Mouse (Mus musculus) heart, embryonic 16.5 days (tissue): ENCODE results near the gene Relb. TPM values are rescaled to one million over a fixed set of nuclear protein-coding genes. Genes with fewer than 3 reads are reported as not detected.
A peak's percentile ranks its signal among the peaks of the same experiment; 100 is the strongest.

Experiments used
- ATAC-seq: fragments of 200-750 bp; cut with Nextera tagmentation; replicated peaks from 2 replicates; pipeline ENCODE4 v1.8.0; 2017; ENCODE audit warnings: moderate number of reproducible peaks; ENCODE audit not compliant: insufficient read depth, low FRiP score; ENCODE audit errors: extremely low read depth
- H3K27ac ChIP-seq: fragments of 300-500 bp; sonication (generic); 2 replicates; pipeline ENCODE4 v1.5.1; 2014; ENCODE audit warnings: mild to moderate bottlenecking, low read length, control low read depth, moderate library complexity
- H3K27me3 ChIP-seq: fragments of 300-500 bp; sonication (generic); 2 replicates; pipeline ENCODE4 v1.6.1; 2014; ENCODE audit warnings: low read length, mixed read lengths; ENCODE audit not compliant: control insufficient read depth, insufficient read depth
- H3K36me3 ChIP-seq: fragments of 300-500 bp; sonication (generic); 2 replicates; pipeline ENCODE4 v1.6.1; 2014; ENCODE audit not compliant: control insufficient read depth, insufficient read depth
- H3K4me1 ChIP-seq: fragments of 300-500 bp; sonication (generic); 2 replicates; pipeline ENCODE4 v1.6.1; 2014; ENCODE audit warnings: low read length, mixed read lengths; ENCODE audit not compliant: control insufficient read depth, insufficient read depth
- H3K4me2 ChIP-seq: fragments of 300-500 bp; sonication (generic); 2 replicates; pipeline ENCODE4 v1.6.1; 2014; ENCODE audit warnings: low read depth, mild to moderate bottlenecking, control low read depth, low read length
- H3K4me3 ChIP-seq: fragments of 300-500 bp; sonication (generic); 2 replicates; pipeline ENCODE4 v1.5.1; 2014; ENCODE audit warnings: mild to moderate bottlenecking, control low read depth, low read length
- H3K9ac ChIP-seq: fragments of 300-500 bp; sonication (generic); 2 replicates; pipeline ENCODE4 v1.6.1; 2014; ENCODE audit warnings: low read length, control low read depth
- H3K9me3 ChIP-seq: fragments of 300-500 bp; sonication (generic); replicated peaks from 2 replicates; pipeline ENCODE4 v1.6.1; 2016; ENCODE audit warnings: low read length; ENCODE audit not compliant: control insufficient read depth
- WGBS: fragments of 180-500 bp; shearing (Covaris S2); extraction: QIAGEN DNeasy Blood & Tissue Kit; methylation state at CpG from one replicate; pipeline ENCODE4 v1.1.7; 2014; 5-methylcytosine and 5-hydroxymethylcytosine counted together
- polyA plus RNA-seq: library from polyadenylated mRNA; unstranded; fragments of >200 nt; fragmentation: Nextera tagmentation; extraction: Ambion mirVana; gene quantifications from 2 replicates; pipeline ENCODE4 v1.2.1, GENCODE M21; 2015

The Relb gene
- polyA plus RNA-seq, result 8.3 and 12.4 TPM in 2 replicates

GRCm38 (mm10) chr7:19629361-19629734, at the start of gene Relb:
TSS of gene Relb (minus strand) at chr7:19629438.
- Histone ChIP-seq H3K4me3 (peak within 1 kb of the TSS; percentile 81), H3K9ac (peak within 1 kb of the TSS; percentile 79), H3K4me1 (peaks cover 4% of the 10 kb centered on the region; the same call in 1 of the 2 replicates), H3K27me3 (no peaks in the 10 kb centered on the region), H3K4me2 (peak within 1 kb of the TSS; percentile 96), H3K9me3 (no peaks in the 10 kb centered on the region), H3K36me3 (peaks cover 16% of the 10 kb centered on the region), H3K27ac (peak within 1 kb of the TSS; percentile 89)
- peak; percentile 73 for ATAC-seq
- 1% methylated on average over 37 of the region's 41 CpGs for WGBS

DNA sequence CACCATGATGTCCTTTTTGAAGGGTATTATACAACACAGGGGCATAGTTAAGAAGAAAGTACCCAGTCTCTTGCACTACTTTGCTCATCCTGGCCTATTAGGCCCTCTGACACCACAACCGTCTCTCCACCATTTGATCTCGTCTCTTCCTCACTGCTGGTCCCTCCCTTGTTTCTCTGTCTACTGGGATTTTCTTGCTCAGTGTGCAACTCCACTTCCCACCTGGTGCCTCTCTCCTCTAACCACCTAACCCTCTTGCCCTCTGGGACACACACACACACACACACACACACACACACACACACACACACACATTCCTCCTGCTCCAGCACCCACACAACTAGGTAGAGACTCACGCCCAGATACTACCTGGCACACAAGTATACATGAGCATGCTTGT, 49.7 kb upstream of the Relb start:
- Histone ChIP-seq H3K4me2 (no peak overlapping the region), H3K9ac (no peak overlapping the region), H3K27ac (no peak overlapping the region), H3K4me3 (no peak overlapping the region), H3K4me1 (no peaks in the 10 kb centered on the region), H3K36me3 (no peaks in the 10 kb centered on the region), H3K9me3 (no peaks in the 10 kb centered on the region), H3K27me3 (no peaks in the 10 kb centered on the region)
- WGBS, result 84% methylated on average over 3 of the region's 3 CpGs
- ATAC-seq, result no peak

DNA sequence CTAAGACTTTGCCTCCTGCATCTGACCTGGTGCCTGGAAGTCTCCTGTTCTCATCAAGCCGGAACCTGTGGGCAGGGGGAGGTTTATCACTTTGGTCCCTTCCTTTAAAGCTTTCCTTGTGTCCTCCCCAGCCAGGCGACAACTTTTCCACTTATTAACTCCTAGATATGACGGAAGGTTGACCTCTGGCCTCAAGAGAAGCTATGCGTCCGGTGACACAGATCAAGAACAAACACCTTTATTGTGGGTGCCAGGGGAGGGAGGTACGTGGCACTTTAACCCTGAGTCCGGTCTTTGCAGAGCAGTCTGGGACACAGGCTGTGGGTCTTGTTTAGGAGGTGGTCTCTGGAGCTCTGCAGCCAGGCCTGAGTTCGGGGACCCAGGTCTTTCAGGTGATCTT, 48.6 kb upstream of the Relb start, which contains the start of gene Apoc2:
Gene Apoc2 (minus strand): TSS at position 70 of the 400 bp plus-strand sequence.
- no peak within 1 kb of the TSS for H3K4me3 ChIP-seq
- H3K4me2 ChIP-seq, result no peak within 1 kb of the TSS
- H3K27ac ChIP-seq, result no peak within 1 kb of the TSS
- H3K9me3 ChIP-seq, result no peaks in the 10 kb centered on the region
- no peak for ATAC-seq
- H3K4me1 ChIP-seq, result no peaks in the 10 kb centered on the region
- WGBS, result 64% methylated on average over 8 of the region's 8 CpGs
- no peak within 1 kb of the TSS for H3K9ac ChIP-seq
- H3K36me3 ChIP-seq, result no peaks in the 10 kb centered on the region
- no peaks in the 10 kb centered on the region for H3K27me3 ChIP-seq

- H3K9me3 ChIP-seq, result no peaks in the 10 kb centered on the region
- H3K9ac ChIP-seq, result no peak overlapping the region
- no peaks in the 10 kb centered on the region for H3K36me3 ChIP-seq
- H3K27me3 ChIP-seq, result no peaks in the 10 kb centered on the region
- no peaks in the 10 kb centered on the region for H3K4me1 ChIP-seq
- H3K4me3 ChIP-seq, result no peak overlapping the region
- 67% methylated on average over 1 of the region's 1 CpGs for WGBS
- H3K4me2 ChIP-seq, result no peak overlapping the region
- ATAC-seq, result no peak
- H3K27ac ChIP-seq, result no peak overlapping the region
These were observed 47.4 kb upstream of the Relb start for GRCm38 (mm10) chr7:19676662-19677061.

GRCm38 (mm10) chr7:19675824-19676223, 46.6 kb upstream of the Relb start:
- no peak for ATAC-seq
- Histone ChIP-seq H3K4me3 (no peak overlapping the region), H3K27ac (no peak overlapping the region), H3K36me3 (no peaks in the 10 kb centered on the region), H3K9ac (no peak overlapping the region), H3K9me3 (no peaks in the 10 kb centered on the region), H3K4me2 (no peak overlapping the region), H3K4me1 (no peaks in the 10 kb centered on the region), H3K27me3 (no peaks in the 10 kb centered on the region)
- 79% methylated on average over 10 of the region's 10 CpGs for WGBS

DNA sequence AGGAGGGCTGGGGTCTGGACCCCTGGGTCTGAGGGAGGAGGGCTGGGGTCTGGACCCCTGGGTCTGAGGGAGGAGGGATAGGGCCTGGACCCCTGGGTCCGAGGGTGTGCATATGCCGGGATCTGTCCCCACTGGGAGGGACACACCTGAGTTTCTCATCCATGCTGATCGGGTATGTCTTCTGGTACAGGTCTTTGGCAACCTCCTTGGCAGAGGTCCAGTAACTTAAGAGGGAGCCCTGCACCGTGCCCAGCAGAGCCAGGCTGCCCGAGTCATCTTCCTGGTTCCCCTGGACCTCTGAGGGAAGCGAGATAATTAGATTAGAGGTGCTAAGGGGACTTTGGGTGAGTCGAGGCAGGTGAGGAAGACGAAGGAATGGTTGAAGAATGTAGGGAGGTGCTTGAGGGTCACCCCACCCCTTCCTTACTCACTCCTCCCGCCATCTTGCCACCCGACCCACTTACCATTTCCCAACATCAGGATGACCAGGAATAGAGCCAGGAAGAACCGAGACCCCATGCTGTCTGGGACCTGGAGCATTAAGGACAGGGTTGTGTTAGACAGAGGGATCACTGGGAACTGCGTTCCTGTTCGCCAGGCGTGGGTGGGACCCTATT, 44.0 kb upstream of the Relb start:
- no peak for ATAC-seq
- Histone ChIP-seq H3K27me3 (no peaks in the 10 kb centered on the region), H3K4me2 (no peak overlapping the region), H3K36me3 (no peaks in the 10 kb centered on the region), H3K4me3 (no peak overlapping the region), H3K9ac (no peak overlapping the region), H3K27ac (no peak overlapping the region), H3K4me1 (peaks cover 5% of the 10 kb centered on the region), H3K9me3 (no peaks in the 10 kb centered on the region)
- 53% methylated on average over 14 of the region's 14 CpGs for WGBS

DNA sequence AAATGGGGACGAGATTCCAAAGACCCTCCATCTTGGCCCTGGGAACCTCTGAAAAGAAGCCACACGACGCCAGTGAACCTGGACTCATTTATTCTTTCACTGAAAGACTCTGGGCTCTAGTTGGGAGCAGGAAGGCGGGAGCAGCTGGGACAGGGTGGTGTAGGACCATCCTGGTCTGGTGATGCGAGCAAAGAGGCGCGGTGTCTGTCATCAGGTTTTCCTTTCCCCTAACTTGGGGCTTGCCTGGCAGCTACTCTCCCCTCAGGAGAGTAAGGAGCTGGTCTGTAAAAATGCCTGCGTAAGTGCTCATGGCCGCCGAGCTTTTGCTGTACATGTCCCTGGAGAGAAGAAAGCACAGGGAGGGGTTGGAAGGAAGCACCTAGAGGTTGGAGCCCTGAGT, 42.3 kb upstream of the Relb start:
- H3K27me3 ChIP-seq, result no peaks in the 10 kb centered on the region
- H3K9ac ChIP-seq, result no peak overlapping the region
- H3K4me2 ChIP-seq, result no peak overlapping the region
- 66% methylated on average over 10 of the region's 10 CpGs for WGBS
- no peak overlapping the region for H3K27ac ChIP-seq
- no peaks in the 10 kb centered on the region for H3K9me3 ChIP-seq
- H3K36me3 ChIP-seq, result no peaks in the 10 kb centered on the region
- peaks cover 5% of the 10 kb centered on the region for H3K4me1 ChIP-seq
- no peak for ATAC-seq
- no peak overlapping the region for H3K4me3 ChIP-seq

DNA sequence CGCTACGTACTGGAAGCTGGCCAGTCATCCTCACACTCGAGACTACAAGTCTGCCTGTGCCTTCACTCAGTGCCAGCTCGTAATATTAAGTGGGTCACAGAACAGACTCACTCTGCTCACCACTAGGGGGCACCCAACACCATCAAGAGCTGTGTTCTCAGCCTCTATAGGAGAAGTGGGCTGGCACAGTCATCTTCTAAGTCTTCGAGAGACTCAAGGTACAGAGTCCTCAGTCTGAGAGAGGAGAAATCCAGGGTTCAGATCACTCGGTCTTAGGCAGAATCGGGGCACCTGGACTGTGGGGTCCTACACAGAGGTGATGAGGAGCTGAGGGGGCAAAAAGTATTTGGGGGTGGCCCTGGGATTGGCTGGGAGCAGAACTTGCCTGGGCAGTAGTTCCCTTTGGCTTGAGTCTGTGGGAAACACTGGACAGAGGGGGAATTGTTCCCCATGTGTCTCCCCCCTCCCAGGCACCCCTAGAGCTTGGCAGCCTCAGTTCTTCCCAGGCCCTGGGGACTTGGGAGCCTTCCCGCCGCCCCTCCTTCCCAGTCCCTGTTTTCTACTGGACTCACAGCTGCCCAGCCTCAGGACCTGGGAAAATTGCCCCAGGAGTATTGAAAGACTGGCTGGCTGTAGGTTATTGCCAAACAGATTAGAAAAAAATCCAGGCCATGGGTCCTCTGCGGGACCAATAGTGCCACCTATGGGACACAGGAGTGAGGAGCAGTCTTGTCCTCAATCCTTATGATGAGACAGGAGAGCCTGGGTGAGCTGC, 39.9 kb upstream of the Relb start:
- 7% methylated on average over 10 of the region's 10 CpGs for WGBS
- H3K9me3 ChIP-seq, result no peaks in the 10 kb centered on the region
- H3K9ac ChIP-seq, result peak overlapping the region; percentile 44
- H3K4me2 ChIP-seq, result peak overlapping the region; percentile 31; the same call in 1 of the 2 replicates
- peaks cover 10% of the 10 kb centered on the region for H3K4me1 ChIP-seq
- H3K27me3 ChIP-seq, result no peaks in the 10 kb centered on the region
- peak; percentile 72 for ATAC-seq
- no peak overlapping the region for H3K4me3 ChIP-seq
- H3K27ac ChIP-seq, result peak overlapping the region; percentile 58; the same call in 1 of the 2 replicates
- H3K36me3 ChIP-seq, result no peaks in the 10 kb centered on the region

DNA sequence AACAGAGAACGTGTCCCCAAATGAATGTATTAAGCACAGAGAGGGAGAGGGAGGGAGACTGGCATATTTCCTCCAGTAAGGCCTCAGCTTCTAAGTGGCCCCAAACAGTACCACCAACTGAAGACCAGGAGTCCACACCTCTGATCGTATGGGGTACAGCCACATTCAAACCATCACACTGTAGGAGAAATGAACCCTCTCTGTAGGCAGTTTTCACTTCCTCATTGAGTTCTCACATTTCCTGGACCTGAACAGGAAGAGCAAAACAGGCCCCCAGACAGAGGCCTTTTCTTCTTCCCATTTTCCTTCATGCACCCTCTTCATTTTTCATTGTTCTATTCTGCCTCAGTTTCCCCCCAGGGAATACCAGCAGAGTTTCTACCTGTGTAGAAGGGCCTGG, 38.2 kb upstream of the Relb start:
- H3K9ac ChIP-seq, result no peak overlapping the region
- WGBS, result 63% methylated on average over 2 of the region's 2 CpGs

More for the DNA sequence above, 38.2 kb upstream of the Relb start:
- Histone ChIP-seq H3K4me3 (no peak overlapping the region), H3K36me3 (no peaks in the 10 kb centered on the region), H3K9me3 (no peaks in the 10 kb centered on the region), H3K27ac (no peak overlapping the region), H3K27me3 (no peaks in the 10 kb centered on the region), H3K4me2 (no peak overlapping the region), H3K4me1 (peaks cover 24% of the 10 kb centered on the region)
- ATAC-seq, result no peak
